Mouse (Mus musculus): ENCODE results near the gene Slfn9.
"Not testable (repeated sequence)": the region's sequence is repeated elsewhere in the genome, so short reads cannot be mapped to it uniquely, and the experiment has no call there.

Gene Slfn9

DNA sequence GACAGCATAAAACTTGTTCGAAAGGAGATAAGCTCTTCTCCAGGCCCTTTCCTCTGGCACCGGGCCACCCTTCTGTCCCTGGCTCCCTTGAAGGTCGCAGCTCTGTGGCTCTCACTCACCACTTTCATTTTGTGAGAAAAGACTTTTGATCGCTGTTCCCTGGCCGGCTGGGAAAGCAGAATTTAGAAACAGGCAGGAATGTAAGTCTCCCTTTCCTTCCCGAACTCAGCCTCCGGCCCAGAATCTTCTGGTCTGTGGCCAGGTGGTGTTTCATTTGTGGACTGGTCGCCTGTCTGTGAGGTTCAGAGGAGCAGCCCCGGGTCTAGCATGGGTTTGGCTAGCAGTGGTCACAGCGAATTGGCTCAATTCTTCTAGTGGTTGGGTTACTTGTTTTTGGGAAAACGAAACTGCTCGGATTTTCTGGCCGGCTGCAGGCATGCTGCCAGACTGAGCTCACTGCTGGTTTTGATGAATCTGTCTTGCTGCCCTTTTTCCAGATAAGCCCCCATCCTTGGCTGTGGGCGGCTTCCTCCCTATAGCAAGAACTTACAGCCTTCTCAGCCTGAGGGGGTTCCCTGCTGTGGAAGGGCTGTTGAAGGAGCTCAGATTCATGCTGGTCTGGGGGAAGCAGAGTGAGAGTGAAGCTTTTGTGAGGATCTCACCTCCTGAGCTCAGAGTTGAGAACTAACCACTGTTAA, at the start of gene Slfn9:
Gene Slfn9 (minus strand): TSS at position 362 of the 698 bp plus-strand sequence.
- peak in 1 of 2 experiments; percentile 7 for DNase-seq (ENCODE audit: low spot score in 2 of 2)

- no peak for DNase-seq (ENCODE audit: low spot score in 2 of 2)
Measured at GRCm38 (mm10) chr11:83041000-83041399, 49.4 kb upstream of the Slfn9 start.

DNA sequence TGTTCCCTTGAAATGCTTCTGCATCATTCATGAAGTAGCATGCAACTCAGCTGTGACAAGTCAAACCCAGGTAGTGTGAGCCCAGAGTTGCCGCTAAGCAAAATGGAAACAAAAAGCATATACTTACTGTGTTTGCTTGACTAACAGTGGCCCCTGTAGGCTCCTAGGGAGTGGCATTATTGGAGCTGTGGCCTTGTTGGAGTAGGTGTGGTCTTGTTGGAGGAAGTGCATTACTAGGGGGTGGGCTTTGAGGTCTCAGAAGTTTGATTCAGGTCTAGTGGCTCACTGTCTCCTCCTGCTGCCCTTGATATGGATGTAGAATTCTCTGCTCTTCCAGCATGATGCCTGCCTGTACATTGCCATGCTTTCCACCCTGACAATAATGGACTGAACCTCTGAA, 48.7 kb upstream of the Slfn9 start:
- no peak for DNase-seq (ENCODE audit: low spot score in 2 of 2)

DNA sequence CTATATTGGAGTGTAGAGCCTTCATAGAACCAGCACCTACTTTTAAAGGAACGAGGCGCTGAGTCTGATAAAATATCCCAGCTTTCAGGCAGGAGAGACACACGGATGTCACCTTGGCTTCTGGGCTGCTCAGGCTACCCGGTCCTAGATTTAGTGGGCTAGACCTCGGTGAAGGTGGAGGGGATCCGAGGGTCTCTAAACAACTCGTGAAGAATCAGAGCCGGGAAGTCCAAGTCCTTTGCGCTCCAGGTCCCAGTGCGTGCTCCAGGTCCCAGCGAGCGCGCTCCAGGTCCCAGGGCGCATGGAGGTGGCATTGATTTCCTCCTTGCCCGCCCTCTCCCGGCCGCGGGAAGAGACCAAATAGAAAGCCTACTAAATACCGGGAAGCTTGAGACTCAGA, 48.2 kb upstream of the Slfn9 start:
- no peak for DNase-seq (ENCODE audit: low spot score in 2 of 2)

- DNase-seq (ENCODE audit: low spot score in 2 of 2): no peak
Measured at GRCm38 (mm10) chr11:83039156-83039555, 47.5 kb upstream of the Slfn9 start.

DNA sequence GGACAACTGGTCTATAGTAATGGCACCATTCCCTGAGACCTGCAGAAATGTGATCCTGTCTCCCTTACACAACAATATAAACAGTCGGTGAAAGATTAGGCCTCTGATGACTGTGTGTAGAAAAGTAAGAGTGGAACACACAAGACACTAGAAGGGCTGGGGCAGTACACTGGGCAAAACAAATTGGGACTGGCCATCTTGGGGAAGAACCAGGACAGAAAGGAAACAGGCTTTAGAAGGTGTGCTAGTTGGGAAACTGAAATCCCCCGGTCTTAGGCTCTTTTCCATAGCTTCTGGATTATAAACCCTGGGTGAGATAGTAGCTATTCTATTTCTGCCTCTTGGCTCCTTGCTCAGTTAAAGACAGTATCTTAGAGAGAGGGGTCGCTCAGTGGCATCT, 47.1 kb upstream of the Slfn9 start:
- not testable (repeated sequence) for DNase-seq (ENCODE audit: low spot score in 2 of 2)

DNA sequence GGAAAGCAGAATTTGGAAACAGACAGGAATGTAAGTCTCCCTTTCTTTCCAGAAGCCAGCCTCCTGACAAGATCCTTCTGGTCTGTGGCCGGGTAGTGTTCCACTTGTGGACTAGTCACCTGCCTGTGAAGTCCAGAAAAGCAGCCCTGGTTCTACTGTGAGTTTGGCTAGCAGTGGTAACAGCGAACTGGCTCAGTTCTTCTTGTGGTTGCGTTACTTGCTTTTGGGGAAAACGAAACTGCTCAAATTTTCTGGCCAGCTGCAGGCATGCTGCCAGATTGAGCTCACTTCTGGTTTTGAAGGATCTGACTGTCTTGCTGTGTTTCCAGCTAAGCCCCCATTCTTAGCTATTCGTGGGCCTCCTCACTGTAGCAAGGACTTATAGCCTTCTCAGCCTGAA, 29.0 kb upstream of the Slfn9 start, which contains the start of gene Slfn8:
Gene Slfn8 (minus strand): TSS at position 190 of the 400 bp plus-strand sequence.
- DNase-seq (ENCODE audit: low spot score in 2 of 2): peak in 1 of 2 experiments; percentile 9

- not testable (repeated sequence) for DNase-seq (ENCODE audit: low spot score in 2 of 2)
Measured at GRCm38 (mm10) chr11:83019561-83020519, 28.2 kb upstream of the Slfn9 start.

DNA sequence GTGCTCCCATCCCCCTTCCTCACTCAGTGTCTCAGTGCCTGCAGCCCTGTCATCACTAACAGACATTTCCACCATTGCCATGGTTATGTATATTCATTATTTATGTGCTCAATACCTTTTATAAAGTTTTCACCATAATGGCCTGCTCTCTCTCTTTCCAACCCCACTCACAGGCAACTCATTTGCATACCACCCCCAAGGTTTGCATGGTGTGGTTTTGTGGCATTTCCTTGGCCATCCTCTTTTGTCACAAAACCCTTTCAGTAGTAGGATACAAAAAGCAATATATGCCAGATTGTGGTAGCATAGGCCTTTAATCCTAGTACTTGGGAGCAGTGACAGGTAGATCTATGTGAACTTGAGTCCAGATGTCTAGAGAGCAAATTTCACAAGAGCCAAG, 24.5 kb upstream of the Slfn9 start:
- no peak for DNase-seq (ENCODE audit: low spot score in 2 of 2)

DNA sequence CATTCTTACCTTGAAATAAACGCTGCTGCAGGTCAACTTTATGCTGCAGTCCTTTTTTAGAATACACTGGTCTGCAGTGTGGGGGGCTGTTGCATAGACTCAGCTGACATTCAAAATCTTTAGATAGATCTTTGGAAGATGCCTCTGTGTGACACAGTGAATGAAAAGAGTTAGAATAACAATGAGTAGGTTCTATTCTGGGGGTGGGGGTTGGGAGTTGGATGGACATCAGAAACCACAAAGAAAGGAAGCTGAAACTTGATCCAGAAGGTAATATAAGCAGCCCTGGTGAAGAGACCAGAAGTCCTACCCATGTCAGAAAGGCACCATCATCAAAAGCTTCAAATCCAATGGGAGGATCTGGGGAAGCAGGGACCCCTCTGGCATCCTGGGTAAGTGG, 21.7 kb upstream of the Slfn9 start:
- DNase-seq (ENCODE audit: low spot score in 2 of 2): no peak

DNA sequence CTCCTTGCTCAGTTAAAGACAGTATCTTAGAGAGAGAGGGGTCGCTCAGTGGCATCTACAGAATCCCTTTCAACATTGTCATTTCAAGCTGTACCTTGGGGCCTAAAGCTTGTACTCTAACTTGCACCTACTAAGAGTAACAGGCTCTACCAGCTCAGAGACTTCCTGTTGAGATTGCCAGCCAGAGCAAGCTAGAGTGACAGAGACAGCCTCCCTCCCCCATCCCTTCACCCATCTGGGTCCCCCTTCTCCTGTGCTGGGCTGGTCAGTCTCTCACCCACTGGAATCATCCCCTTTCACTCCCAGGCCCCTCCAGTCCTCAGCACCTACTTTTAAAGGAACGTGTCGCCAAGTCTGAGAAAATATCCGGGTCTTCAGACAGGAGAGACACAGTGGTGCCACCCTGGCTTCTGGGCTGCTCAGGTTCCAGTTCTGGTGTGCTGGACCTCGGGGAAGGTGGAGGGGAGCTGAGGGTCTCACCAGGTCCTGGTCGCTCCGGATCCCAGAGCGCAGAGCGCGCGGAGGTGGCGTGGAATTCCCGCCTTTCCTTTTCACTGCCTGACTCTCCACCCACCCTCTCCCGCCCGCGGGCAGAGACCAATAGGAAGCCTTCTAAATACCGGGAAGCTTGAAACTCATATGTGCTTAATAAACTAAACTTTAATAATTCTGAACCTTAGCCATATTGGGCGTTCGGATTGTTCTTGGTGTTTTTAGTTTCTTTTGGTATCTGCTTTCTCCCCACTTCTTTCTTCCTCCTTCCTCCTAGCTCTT, 831 bp downstream of the Slfn9 start:
- not testable (repeated sequence) for DNase-seq (ENCODE audit: low spot score in 2 of 2)

- no peak for DNase-seq (ENCODE audit: low spot score in 2 of 2)
Measured at GRCm38 (mm10) chr11:82989357-82989756, 2.3 kb downstream of the Slfn9 start.

GRCm38 (mm10) chr11:82987621-82988020, 4.0 kb downstream of the Slfn9 start:
- DNase-seq (ENCODE audit: low spot score in 2 of 2): no peak

DNA sequence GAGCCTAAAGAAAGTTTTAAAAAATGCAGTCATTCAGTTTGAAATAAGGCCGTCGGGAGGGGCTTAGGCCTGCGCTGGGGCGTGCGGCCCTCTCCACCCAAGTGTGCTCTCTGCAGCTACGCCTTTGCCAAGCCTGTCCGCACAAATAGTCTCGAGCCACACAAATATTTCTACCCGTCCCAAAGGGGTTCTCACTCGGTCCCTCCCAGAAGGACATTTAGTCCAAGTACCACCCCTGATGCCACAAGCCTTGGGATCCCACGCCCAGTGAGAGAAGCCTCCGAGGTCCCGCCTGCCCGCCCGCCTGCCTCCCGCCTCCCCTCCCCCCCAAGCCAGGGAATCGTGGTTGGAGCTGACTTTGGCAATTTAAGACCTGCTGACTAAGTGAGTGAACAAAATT, 8.4 kb downstream of the Slfn9 start:
- DNase-seq (ENCODE audit: low spot score in 2 of 2): no peak

- not testable (repeated sequence) for DNase-seq (ENCODE audit: low spot score in 2 of 2)
Measured at GRCm38 (mm10) chr11:82982409-82982808, 9.2 kb downstream of the Slfn9 start.

DNA sequence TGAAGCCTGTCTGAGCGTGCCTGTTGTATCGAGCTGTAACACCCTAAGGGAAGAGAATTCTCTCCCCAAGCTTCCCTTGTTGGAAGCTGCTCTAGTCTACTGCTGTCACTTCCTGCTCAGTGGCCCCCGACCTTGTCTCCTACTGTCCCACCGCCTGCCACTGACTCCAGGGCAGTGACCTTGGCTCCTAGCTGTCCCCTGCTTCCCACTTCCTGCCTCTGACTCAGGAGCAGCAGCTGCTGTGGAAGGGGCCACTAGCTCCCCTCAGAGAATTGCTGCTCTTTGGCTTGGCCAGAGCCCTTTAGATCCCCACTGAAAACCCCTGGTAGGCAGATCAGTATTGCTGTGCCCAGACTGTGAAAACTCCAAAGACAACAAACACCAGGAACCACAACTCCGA, 17.7 kb downstream of the Slfn9 start:
- DNase-seq (ENCODE audit: low spot score in 2 of 2): no peak

DNA sequence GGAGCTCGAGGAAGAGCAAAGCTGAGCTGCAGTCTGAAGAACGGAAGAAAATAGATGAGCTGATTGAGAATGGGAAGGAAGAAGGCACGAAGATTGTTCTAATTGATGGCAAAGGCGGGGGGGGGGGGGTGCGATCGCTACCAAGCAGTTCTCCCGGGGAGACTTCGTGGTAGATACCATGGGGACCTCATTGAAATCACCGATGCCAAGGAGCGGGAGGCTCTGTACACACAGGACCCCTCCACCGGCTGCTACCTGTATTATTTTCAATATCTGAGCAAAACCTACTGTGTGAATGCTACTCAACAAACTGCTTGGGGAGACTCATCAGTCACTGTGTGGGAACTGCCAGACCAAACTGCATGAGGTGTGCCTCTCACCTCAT, 20.0 kb downstream of the Slfn9 start:
- no peak for DNase-seq (ENCODE audit: low spot score in 2 of 2)

DNA sequence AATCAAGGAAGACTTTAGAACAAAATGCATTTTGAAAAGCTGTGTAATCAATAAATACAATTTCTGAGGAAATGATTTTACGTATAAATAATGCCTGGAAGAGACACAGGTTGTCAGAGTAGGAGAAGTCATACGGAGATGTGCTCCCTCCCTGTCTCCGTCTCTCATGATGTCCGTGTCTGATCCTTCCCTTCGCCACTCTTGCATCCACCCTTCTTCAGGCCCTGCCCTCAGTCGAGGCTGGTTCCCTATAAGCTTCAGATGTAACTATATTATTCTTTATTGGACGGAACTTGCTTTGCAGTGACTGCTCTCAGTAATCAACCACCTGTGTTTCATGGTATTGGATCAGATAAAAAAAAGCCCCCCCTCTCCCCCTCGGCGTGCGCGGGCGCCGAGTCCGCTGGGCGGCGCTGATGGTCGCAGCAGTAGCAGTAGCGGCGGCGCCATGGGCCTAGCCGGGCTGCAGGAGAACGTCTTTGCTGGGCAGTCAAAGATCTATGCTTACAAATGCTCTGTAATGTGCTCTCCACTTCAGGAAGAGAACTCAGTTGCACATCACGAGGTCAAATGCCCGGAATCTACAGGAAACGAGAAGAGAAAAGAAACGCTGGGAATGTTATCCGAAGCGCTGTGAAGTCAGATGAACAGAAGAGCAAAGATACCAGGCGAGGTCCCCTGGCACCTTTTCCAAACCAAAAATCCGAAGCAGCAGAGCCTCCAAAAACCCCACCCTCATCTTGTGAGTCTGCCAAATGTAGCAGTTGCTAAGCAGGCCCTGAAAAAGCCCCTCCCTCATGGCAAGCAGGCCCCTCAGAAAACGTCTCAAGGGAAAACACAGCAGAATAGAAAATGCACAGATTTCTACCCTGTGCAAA, 20.7 kb downstream of the Slfn9 start:
- DNase-seq (ENCODE audit: low spot score in 2 of 2): peak in 1 of 2 experiments; percentile 4

GRCm38 (mm10) chr11:82962215-82962614, 29.4 kb downstream of the Slfn9 start:
- DNase-seq (ENCODE audit: low spot score in 2 of 2): no peak

DNA sequence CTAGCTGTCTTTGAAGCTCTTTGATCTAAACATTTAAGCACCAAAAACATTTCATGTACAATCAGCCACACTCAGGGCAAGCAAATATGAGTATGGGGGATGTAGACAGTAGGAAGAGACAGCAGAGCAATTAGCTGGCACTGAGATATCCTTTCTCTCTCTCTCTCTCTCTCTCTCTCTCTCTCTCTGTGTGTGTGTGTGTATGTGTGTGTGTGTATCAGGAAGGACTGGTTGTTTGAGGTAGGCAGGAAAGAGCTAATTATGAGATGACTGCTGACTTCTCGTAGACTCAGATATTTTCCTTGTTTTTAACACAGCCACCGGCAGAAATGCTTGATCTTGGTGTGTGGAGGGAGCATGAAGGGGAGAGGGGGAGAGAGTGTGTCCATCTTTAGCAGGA, 29.9 kb downstream of the Slfn9 start:
- DNase-seq (ENCODE audit: low spot score in 2 of 2): no peak

DNA sequence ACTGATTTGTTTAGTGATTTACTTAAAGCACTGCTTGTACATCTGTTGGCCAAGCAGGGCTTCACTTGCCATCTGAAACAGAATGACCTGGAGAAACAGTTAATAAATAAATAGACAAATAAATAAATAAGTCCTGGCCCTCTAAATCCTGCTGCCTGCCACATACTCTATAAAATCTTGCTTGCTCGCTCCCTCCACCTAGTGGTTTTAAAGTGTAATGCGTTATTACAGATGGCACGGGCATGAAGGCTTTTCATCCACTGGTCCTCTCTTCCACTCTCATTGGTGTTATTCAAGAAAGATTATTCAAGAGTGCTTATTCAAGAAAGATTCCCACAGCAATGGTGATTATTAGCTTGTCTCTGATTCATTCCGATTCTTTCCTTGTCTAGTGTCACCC, 32.0 kb downstream of the Slfn9 start:
- peak in 1 of 2 experiments; percentile 35 for DNase-seq (ENCODE audit: low spot score in 2 of 2)

Measured in left cerebral cortex, adult 9 months (tissue).